Mouse (Mus musculus) frontal cortex, postnatal 14 days (tissue): ENCODE data around the gene Olfr901.
"Not testable (repeated sequence)": the region's sequence is repeated elsewhere in the genome, so short reads cannot be mapped to it uniquely, and the experiment has no call there.

Experiments used
- DNase-seq, 2 experiments: peaks; one replicate each; pipeline ENCODE4 v3.0.0; 2022; ENCODE audit warnings: low spot score in 2 of 2

Olfr901 gene

GRCm38 (mm10) chr9:38429155-38429554 is at the start of gene Olfr901:
Olfr901 (plus strand) TSS chr9:38429455.
- DNase-seq: no peak

GRCm38 (mm10) chr9:38401398-38401797 is 27.9 kb upstream of the Olfr901 start, which contains the start of gene Olfr147:
Olfr147 (plus strand) TSS chr9:38401698.
- DNase-seq: no peak

GRCm38 (mm10) chr9:38407502-38407901 is 21.8 kb upstream of the Olfr901 start:
- DNase-seq: not testable (repeated sequence)

- not testable (repeated sequence) for DNase-seq
These were observed 15.8 kb upstream of the Olfr901 start for GRCm38 (mm10) chr9:38413502-38413901.

- no peak for DNase-seq
These were observed 5.5 kb upstream of the Olfr901 start for GRCm38 (mm10) chr9:38423801-38424200.

GRCm38 (mm10) chr9:38427026-38427425 is 2.2 kb upstream of the Olfr901 start:
- DNase-seq: no peak

GRCm38 (mm10) chr9:38447352-38447751 is 18.1 kb downstream of the Olfr901 start, which contains the start of gene Olfr902:
Olfr902 (plus strand) TSS chr9:38447652.
- no peak for DNase-seq

- DNase-seq: no peak
These were observed 33.6 kb downstream of the Olfr901 start, which contains the start of gene Olfr904 for GRCm38 (mm10) chr9:38462844-38463243. Olfr904 (plus strand) TSS chr9:38463144.

GRCm38 (mm10) chr9:38470807-38471206 is 41.6 kb downstream of the Olfr901 start, which contains the start of gene Olfr905:
Olfr905 (plus strand) TSS chr9:38471107.
- no peak for DNase-seq
